Mouse (Mus musculus) liver, embryonic 13.5 days (tissue): ENCODE measurements around the gene Fgfr2. TPM values are rescaled to one million over a fixed set of nuclear protein-coding genes. Genes with fewer than 3 reads are reported as not detected.

Experiments
- ATAC-seq: fragments of 200-750 bp; cut with Nextera tagmentation; 2 replicates; pipeline ENCODE4 v1.8.0; 2017; ENCODE audit warnings: low read depth, mild to moderate bottlenecking, moderate number of reproducible peaks, moderate library complexity
- DNase-seq: peaks from one replicate; pipeline ENCODE4 v3.0.0; 2022
- H3K27ac ChIP-seq: fragments of 300-500 bp; sonication (generic); 2 replicates; pipeline ENCODE4 v1.5.1; 2015; ENCODE audit warnings: moderate library complexity, mild to moderate bottlenecking, inconsistent platforms
- H3K27me3 ChIP-seq: fragments of 300-500 bp; sonication (generic); 2 replicates; pipeline ENCODE4 v1.6.1; 2015; ENCODE audit warnings: mild to moderate bottlenecking, inconsistent platforms
- H3K36me3 ChIP-seq: fragments of 300-500 bp; sonication (generic); 2 replicates; pipeline ENCODE4 v1.6.1; 2015; ENCODE audit warnings: mild to moderate bottlenecking, inconsistent platforms
- H3K4me1 ChIP-seq: fragments of 300-500 bp; sonication (generic); replicated peaks from 2 replicates; pipeline ENCODE4 v1.6.1; 2015; ENCODE audit warnings: inconsistent platforms
- H3K4me2 ChIP-seq: fragments of 300-500 bp; sonication (generic); 2 replicates; pipeline ENCODE4 v1.6.1; 2015; ENCODE audit warnings: inconsistent platforms, mild to moderate bottlenecking, moderate library complexity
- H3K4me3 ChIP-seq: fragments of 300-500 bp; sonication (generic); replicated peaks from 2 replicates; pipeline ENCODE4 v1.5.1; 2015; ENCODE audit warnings: mild to moderate bottlenecking, inconsistent platforms
- H3K9ac ChIP-seq: fragments of 300-500 bp; sonication (generic); 2 replicates; pipeline ENCODE4 v1.6.1; 2015; ENCODE audit warnings: mild to moderate bottlenecking, inconsistent platforms
- H3K9me3 ChIP-seq: fragments of 300-500 bp; sonication (generic); replicated peaks from 2 replicates; pipeline ENCODE4 v1.6.1; 2016; ENCODE audit warnings: inconsistent platforms
- WGBS: fragments of 180-500 bp; shearing (Covaris S2); methylation state at CpG from one replicate; pipeline ENCODE4 v1.1.7; 2015; ENCODE audit not compliant: insufficient replicate concordance; 5-methylcytosine and 5-hydroxymethylcytosine counted together
- polyA plus RNA-seq: library from polyadenylated mRNA; unstranded; fragments of >200 nt; fragmentation: Nextera tagmentation; extraction: Ambion mirVana; gene quantifications from 2 replicates; pipeline ENCODE4 v1.2.1, GENCODE M21; 2015

Gene Fgfr2
- polyA plus RNA-seq, 1 experiment from 2014 or later = 8.9 TPM

DNA sequence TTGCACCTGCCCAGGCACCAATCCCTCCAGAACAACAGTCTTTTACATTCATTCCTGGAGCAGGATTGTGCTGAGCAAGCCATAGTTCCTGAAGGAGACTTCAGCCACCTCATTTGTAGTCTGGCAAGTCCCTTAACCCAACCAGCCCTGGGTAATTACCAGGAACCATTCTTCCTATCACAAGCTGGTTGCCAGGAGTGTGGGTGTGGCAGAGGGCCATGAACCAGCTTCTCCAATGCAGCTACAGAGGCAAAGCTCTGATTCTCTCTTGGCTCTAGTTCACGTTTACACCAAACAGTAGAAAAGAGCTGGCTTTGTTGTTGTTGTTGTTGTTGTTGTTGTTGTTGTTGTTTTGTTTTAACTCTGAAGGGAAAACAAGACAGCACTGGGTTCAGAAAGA, 2260.6 kb downstream of the Fgfr2 start:
- Histone ChIP-seq H3K27ac (no peak overlapping the region), H3K4me2 (no peak overlapping the region), H3K9ac (no peak overlapping the region), H3K4me1 (peaks cover 4% of the 10 kb centered on the region; the same call in 1 of the 2 replicates), H3K9me3 (no peaks in the 10 kb centered on the region), H3K36me3 (no peaks in the 10 kb centered on the region), H3K4me3 (no peak overlapping the region), H3K27me3 (peaks cover 37% of the 10 kb centered on the region)
- WGBS = 46% methylated on average over 1 of the region's 1 CpGs
- no peak for DNase-seq
- ATAC-seq = no peak

DNA sequence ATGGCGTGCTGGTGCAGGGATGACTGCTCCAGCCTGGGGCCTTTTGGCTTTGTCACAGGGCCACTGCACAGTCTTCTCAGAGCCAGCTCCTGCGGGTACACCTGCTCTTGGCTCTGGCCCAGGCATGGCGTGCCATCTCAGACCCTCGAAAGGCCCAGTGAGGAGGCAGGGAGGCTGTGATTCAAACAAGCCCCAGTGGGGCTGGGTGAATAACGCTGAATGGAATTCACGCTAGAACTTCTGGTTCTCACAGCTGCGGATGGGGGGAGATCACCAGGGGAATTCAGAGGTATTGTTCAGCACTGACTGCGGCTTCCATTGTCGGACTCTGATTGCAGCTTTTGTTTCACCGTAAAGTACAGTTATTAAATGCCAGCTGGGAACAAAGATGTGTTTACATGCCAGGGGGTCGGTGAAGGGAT, 2262.4 kb downstream of the Fgfr2 start:
- Histone ChIP-seq H3K27me3 (peaks cover 22% of the 10 kb centered on the region), H3K4me1 (no peaks in the 10 kb centered on the region), H3K9me3 (no peaks in the 10 kb centered on the region), H3K4me3 (no peak overlapping the region), H3K4me2 (no peak overlapping the region), H3K36me3 (no peaks in the 10 kb centered on the region), H3K9ac (no peak overlapping the region), H3K27ac (no peak overlapping the region)
- ATAC-seq (no peak), DNase-seq (no peak)
- WGBS = 59% methylated on average over 11 of the region's 11 CpGs

DNA sequence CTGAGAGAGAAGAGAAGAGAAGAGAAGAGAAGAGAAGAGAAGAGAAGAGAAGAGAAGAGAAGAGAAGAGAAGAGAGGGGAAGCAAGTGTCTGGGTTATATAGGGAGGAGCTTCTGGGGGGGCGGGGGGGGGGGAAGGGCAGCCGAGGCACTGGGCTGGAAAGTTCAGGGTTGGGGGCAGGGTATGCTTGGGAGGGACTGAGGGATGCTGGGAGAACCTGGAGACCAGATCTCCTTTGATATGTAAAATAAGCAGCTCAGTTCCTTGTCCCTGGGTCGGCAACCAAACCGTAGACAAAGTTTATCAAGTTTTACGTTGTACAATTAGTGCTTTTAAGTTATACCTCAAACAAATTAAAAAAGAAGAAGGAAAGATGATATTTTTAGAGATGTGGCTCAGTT, 2263.2 kb downstream of the Fgfr2 start:
- H3K27me3 ChIP-seq = peaks cover 14% of the 10 kb centered on the region
- no peaks in the 10 kb centered on the region for H3K4me1 ChIP-seq
- no peak overlapping the region for H3K4me3 ChIP-seq
- no peaks in the 10 kb centered on the region for H3K9me3 ChIP-seq
- 43% methylated on average over 5 of the region's 5 CpGs for WGBS
- no peak for ATAC-seq
- no peak overlapping the region for H3K27ac ChIP-seq
- H3K36me3 ChIP-seq = no peaks in the 10 kb centered on the region
- no peak for DNase-seq
- H3K4me2 ChIP-seq = no peak overlapping the region
- H3K9ac ChIP-seq = no peak overlapping the region

DNA sequence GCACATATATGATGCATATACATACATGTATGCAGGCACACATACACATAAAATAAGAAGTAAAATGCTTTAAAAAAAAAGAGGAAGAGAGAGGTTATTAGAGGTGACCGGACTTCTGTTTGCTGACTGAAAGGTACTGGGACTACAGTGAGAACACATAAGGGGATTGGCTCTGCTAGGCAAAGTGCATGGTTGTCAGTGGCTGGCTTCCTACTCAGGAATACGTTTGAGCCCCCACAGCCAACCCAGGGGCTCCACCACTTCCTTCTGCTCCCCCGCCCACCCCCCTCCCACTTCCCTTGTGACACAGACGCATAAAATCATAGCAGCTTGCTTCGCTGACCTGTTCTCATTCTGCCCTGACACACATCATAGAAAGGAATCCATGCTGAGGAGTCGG, 2265.2 kb downstream of the Fgfr2 start:
- DNase-seq = no peak
- ATAC-seq = no peak
- H3K4me3 ChIP-seq = no peak overlapping the region

DNA sequence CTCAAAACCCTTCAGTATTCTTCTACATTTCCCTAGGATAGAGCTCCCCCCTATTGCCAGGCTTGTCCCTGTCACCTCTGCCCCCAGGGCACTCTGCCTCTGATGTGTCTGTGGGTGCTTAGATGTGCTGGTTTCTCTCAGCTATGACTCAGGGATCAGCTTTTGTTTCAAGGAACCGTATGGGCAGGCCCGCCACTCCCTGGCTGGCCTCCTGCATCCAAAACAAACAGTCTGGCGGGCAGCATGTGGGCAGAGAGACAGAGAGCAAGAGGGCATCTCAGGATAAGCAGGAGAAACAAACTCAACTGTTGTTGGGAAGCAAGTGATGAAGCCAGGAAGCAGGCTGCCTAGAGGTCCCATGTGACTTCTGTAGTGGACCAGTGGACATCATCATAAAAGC, 2267.5 kb downstream of the Fgfr2 start:
- H3K4me3 ChIP-seq = no peak overlapping the region
- no peaks in the 10 kb centered on the region for H3K4me1 ChIP-seq
- no peak for DNase-seq
- no peak overlapping the region for H3K4me2 ChIP-seq
- H3K27ac ChIP-seq = no peak overlapping the region
- H3K36me3 ChIP-seq = no peaks in the 10 kb centered on the region
- WGBS = 37% methylated on average over 3 of the region's 3 CpGs
- no peak overlapping the region for H3K9ac ChIP-seq
- ATAC-seq = no peak
- no peaks in the 10 kb centered on the region for H3K9me3 ChIP-seq
- no peaks in the 10 kb centered on the region for H3K27me3 ChIP-seq

More for the DNA sequence above, 2265.2 kb downstream of the Fgfr2 start:
- Histone ChIP-seq H3K36me3 (no peaks in the 10 kb centered on the region), H3K27ac (no peak overlapping the region), H3K4me2 (no peak overlapping the region), H3K27me3 (no peaks in the 10 kb centered on the region), H3K4me1 (no peaks in the 10 kb centered on the region), H3K9me3 (no peaks in the 10 kb centered on the region), H3K9ac (no peak overlapping the region)
- WGBS = 42% methylated on average over 6 of the region's 6 CpGs

DNA sequence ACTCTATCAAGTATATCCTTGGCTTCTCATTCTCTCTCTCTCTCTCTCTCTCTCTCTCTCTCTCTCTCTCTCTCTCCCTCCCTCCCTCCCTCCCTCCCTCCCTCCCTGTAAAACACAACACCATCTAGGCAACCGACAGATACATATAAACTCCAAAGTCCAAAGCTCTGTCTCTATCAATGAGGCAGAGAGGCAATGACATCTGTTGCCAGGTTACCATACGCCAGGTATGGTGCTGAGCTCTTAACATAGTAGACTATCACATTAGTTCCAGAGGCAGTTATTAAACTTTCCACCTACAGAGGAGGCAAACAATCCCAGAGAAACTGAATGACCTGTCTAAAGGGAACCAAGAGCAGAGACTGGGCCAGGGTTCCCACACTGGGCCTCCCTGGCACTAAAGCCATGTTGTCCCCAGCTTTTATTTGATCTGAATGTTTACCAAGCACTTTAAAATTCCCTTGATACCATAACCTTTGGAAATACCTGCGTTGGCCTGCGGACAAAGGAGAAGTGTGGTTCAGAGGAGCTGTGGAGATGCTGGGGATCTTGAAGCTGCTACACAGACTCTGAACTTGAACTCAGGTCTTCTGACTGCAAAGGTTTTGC, 2268.4 kb downstream of the Fgfr2 start:
- no peak overlapping the region for H3K27ac ChIP-seq
- ATAC-seq (no peak), DNase-seq (no peak)
- H3K36me3 ChIP-seq = no peaks in the 10 kb centered on the region
- 51% methylated on average over 4 of the region's 4 CpGs for WGBS
- no peak overlapping the region for H3K4me2 ChIP-seq
- H3K27me3 ChIP-seq = no peaks in the 10 kb centered on the region
- H3K4me1 ChIP-seq = no peaks in the 10 kb centered on the region
- no peak overlapping the region for H3K4me3 ChIP-seq
- H3K9ac ChIP-seq = no peak overlapping the region
- no peaks in the 10 kb centered on the region for H3K9me3 ChIP-seq

DNA sequence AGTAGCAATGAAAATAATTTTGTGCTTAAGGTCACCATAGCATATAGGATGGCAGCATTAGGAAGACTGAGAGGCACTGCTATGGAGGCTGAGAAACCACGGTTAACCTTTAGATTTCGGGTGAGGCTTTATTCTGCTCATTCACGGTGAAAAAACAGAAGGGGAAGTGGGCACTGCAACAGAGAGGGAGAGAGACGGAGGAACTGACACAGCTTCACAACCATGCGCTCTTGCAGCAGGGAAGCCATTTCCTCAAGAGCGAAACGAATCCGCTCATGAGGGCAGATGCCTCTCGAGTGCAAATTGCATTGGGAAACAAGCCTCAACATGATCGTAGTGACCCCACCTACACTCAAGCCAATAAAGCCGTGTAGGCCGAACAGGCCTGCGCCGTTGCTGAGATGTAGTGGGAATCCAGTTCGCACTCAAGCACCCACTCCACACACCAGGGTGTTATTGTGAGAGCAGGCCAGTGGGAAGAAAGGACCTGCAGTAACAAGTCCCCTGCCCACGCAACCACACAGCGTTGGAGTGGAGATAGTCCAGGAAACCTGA, 2275.9 kb downstream of the Fgfr2 start:
- no peak for ATAC-seq
- no peak overlapping the region for H3K27ac ChIP-seq
- no peaks in the 10 kb centered on the region for H3K4me1 ChIP-seq
- H3K9ac ChIP-seq = no peak overlapping the region
- no peaks in the 10 kb centered on the region for H3K9me3 ChIP-seq
- H3K4me3 ChIP-seq = no peak overlapping the region
- no peaks in the 10 kb centered on the region for H3K36me3 ChIP-seq
- no peak for DNase-seq
- no peaks in the 10 kb centered on the region for H3K27me3 ChIP-seq
- no peak overlapping the region for H3K4me2 ChIP-seq
- WGBS = 53% methylated on average over 17 of the region's 17 CpGs

DNA sequence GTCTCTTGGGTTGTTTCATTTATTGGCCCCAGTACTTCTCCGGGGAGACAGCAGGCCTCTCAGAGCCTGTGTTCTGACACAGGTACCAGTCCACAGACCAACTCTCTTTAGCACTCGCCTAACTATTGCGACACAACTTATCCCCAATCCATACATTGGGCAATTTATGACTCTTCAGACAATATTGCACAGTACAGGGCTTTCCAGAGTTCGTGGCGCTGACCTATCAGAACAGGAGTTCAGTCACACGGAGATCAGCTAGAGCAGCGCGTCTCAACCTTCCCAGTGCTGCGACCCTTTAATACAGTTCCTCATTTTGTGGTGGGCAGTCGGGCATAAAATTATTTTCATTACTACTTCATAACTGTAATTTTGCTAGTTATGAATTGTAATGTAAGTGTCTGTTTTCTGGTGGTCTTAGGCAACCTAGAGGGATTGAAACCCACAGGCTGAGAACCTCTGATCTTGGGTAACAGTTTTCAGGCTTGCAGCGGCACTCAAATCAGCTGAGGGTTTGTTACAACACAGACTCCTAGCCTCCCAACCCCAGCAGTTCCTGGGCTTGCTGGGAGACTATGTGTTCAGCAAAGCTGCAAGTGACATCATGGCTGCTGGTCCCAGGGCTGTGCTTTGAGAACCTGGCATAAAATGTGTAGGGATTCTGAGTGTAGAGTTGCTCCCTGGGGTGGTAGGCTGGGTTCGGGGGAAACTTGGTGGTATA, 2283.6 kb downstream of the Fgfr2 start:
- peak; percentile 24 for ATAC-seq
- 60% methylated on average over 12 of the region's 12 CpGs for WGBS
- H3K27ac ChIP-seq = no peak overlapping the region
- peaks cover 13% of the 10 kb centered on the region for H3K4me1 ChIP-seq
- no peak overlapping the region for H3K4me3 ChIP-seq
- no peak for DNase-seq
- H3K27me3 ChIP-seq = no peaks in the 10 kb centered on the region
- no peak overlapping the region for H3K4me2 ChIP-seq
- H3K9ac ChIP-seq = no peak overlapping the region
- H3K36me3 ChIP-seq = no peaks in the 10 kb centered on the region
- H3K9me3 ChIP-seq = no peaks in the 10 kb centered on the region

DNA sequence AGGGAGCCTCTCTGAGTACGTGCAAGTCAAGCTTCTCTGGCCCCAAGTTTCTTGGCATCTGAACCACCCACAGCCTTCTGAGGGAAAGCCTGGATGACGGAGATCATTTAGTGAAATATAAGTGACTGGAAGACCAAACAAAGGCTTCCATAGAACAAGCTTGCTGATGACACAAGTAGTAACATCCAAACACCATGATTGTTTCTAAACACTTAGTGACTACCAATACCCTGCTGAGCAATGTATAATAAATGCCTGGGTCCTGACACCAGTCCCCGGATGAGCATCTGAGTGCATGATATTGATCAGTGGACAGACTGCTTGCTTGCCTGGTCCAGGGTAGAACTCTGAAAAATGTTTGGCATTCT, 2284.5 kb downstream of the Fgfr2 start:
- H3K9ac ChIP-seq = no peak overlapping the region
- 0 out of 2 replicates have a peak, but pooled peaks cover 2% of the 10 kb centered on the region for H3K27me3 ChIP-seq
- ATAC-seq (no peak), DNase-seq (no peak)
- peaks cover 16% of the 10 kb centered on the region for H3K4me1 ChIP-seq
- H3K9me3 ChIP-seq = no peaks in the 10 kb centered on the region
- no peak overlapping the region for H3K4me2 ChIP-seq
- H3K4me3 ChIP-seq = no peak overlapping the region
- 74% methylated on average over 3 of the region's 3 CpGs for WGBS
- no peaks in the 10 kb centered on the region for H3K36me3 ChIP-seq
- H3K27ac ChIP-seq = no peak overlapping the region

DNA sequence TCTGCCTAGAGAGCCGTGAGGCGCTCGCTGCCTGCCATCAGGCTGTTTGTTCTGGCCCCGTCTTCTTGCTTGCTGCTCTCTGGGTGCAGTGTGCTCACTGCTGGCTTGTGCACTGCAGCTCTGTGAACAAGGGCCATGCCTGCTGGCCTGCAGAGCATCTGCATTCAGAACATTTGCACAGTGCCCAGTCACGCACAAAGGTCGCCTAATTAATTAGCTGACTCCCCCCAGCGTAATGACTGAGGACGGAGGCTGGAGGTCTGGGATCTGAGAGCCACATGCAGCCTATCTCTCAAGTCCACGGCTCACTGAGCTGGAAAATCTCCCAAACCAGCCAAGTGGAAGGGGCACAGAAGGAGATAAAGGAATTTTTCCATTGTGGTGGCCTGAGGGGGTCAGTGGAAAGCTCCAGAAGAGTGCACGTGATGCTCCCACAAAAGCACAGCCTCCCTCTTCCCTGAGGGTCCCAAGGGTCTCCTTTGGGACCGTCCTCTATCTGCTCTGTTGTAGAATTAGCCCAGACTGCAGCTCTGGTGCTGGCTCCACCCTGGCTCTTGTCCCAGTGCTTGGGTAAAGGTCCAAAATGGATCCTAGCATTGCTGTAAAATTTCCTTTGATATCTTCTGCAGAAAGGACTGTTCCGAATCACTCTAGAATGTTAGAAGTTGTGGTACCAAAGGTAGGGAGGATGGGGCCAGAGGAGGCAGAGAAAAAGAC, 2285.1 kb downstream of the Fgfr2 start:
- H3K9me3 ChIP-seq = no peaks in the 10 kb centered on the region
- no peak overlapping the region for H3K27ac ChIP-seq
- peaks cover 16% of the 10 kb centered on the region for H3K4me1 ChIP-seq
- H3K4me3 ChIP-seq = no peak overlapping the region
- no peaks in the 10 kb centered on the region for H3K36me3 ChIP-seq
- H3K9ac ChIP-seq = no peak overlapping the region
- 0 out of 2 replicates have a peak, but pooled peaks cover 2% of the 10 kb centered on the region for H3K27me3 ChIP-seq
- H3K4me2 ChIP-seq = no peak overlapping the region
- WGBS = 64% methylated on average over 12 of the region's 12 CpGs
- ATAC-seq = no peak
- DNase-seq = no peak

DNA sequence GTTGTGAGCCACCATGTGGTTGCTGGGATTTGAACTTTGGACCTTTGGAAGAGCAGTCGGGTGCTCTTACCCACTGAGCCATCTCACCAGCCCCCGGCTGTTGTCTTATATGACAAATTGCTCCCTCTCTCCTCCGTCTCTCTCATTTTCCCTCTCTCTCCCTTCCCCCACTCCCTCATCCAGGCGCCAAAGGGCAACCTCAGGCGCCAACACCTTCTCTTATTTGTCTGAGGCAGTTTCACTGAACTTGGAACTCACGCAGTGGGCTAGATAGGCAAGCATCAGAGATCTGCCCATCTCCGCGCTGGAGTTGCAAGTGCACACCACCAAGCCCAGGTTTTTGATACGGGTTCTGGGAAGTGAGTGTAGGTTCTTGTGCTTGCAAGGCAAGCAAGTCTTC, 2287.1 kb downstream of the Fgfr2 start:
- Histone ChIP-seq H3K9me3 (no peaks in the 10 kb centered on the region), H3K27ac (no peak overlapping the region), H3K9ac (no peak overlapping the region), H3K4me2 (no peak overlapping the region), H3K36me3 (no peaks in the 10 kb centered on the region), H3K27me3 (0 out of 2 replicates have a peak, but pooled peaks cover 2% of the 10 kb centered on the region), H3K4me3 (no peak overlapping the region), H3K4me1 (peaks cover 16% of the 10 kb centered on the region)
- no peak for ATAC-seq
- DNase-seq = no peak
- WGBS = 68% methylated on average over 9 of the region's 9 CpGs
